In genomic region chr9:37808976-37809375, GRCm38 (mm10) we compare ENCODE assay signal across 19 mouse cellular contexts. TPM values are rescaled to one million over a fixed set of nuclear protein-coding genes. Genes with fewer than 3 reads are reported as not detected.
DNase-seq lines count a peak whose midpoint lies in the region; ATAC-seq and TF ChIP-seq lines count a peak whose summit lies in the region.
"Had no signal": no experiment of that assay in that cellular context is flagged by ENCODE, and none has a peak within 500 bp of the region (broad histone marks: within the 10 kb centered on the region; RNA-seq: fewer than 3 reads in every experiment).

No protein-coding gene starts in this region.

- H3K4me3 ChIP-seq in kidney, embryonic 14.5 days (ENCODE audit: low read length) = no peak overlapping the region
- H3K4me3 ChIP-seq in lung, postnatal 0 days (ENCODE audit: low read depth, low read length) = no peak overlapping the region
- H3K4me3 ChIP-seq: forebrain, embryonic 10.5 days; heart, adult 2 months; neural tube, embryonic 12.5 days had no signal

- no peak for TF ChIP-seq CTCF in lung, postnatal 0 days (IDR thresholded peaks at IDR 0.05)

- H3K4me2 ChIP-seq in kidney, embryonic 14.5 days (replicated peaks; ENCODE audit: low read depth, low read length) = no peak overlapping the region
- no peak overlapping the region for H3K4me2 ChIP-seq in lung, postnatal 0 days (replicated peaks; ENCODE audit: low read depth, low read length)
- H3K4me2 ChIP-seq: liver, embryonic 11.5 days; lung, embryonic 14.5 days; neural tube, embryonic 12.5 days had no signal

- no peaks in the 10 kb centered on the region for H3K36me3 ChIP-seq in kidney, embryonic 14.5 days (ENCODE audit: control insufficient read depth, insufficient read depth, low read length)
- no peaks in the 10 kb centered on the region for H3K36me3 ChIP-seq in lung, postnatal 0 days (ENCODE audit: insufficient read depth, low read length)
- H3K36me3 ChIP-seq: forebrain, embryonic 10.5 days; neural tube, embryonic 12.5 days had no signal

- ATAC-seq in kidney, embryonic 14.5 days (ENCODE audit: low FRiP score, low TSS enrichment) = no peak
- ATAC-seq in lung, postnatal 0 days = no peak

- DNase-seq in cerebellum, postnatal 14 days = peak; percentile 3 to 8
- no peak for DNase-seq in cerebellum, postnatal 36 days
- peak; percentile 7 for DNase-seq in kidney, postnatal 14 days
- DNase-seq in testis, postnatal 10 days (ENCODE audit: low spot score) = peak; percentile 44
- DNase-seq in testis, postnatal 14 days (ENCODE audit: low spot score) = no peak
- DNase-seq in skeletal muscle tissue, adult 2 months (ENCODE audit: low read depth, low spot score) = peak; percentile 8
- no peak for DNase-seq in lung, postnatal 0 days (ENCODE audit: low spot score)
- DNase-seq: cerebellum, adult 11 months; layer of hippocampus, adult 9-11 months; lung, embryonic 14.5 days had no signal

- H3K27me3 ChIP-seq in kidney, embryonic 14.5 days (ENCODE audit: control insufficient read depth, insufficient read depth, low read length) = no peaks in the 10 kb centered on the region
- no peaks in the 10 kb centered on the region for H3K27me3 ChIP-seq in lung, postnatal 0 days (replicated peaks; ENCODE audit: insufficient read depth, low read length)
- H3K27me3 ChIP-seq: neural tube, embryonic 12.5 days had no signal

- H3K9ac ChIP-seq in kidney, embryonic 14.5 days (ENCODE audit: low read depth, low read length) = no peak overlapping the region
- no peak overlapping the region for H3K9ac ChIP-seq in lung, postnatal 0 days (replicated peaks; ENCODE audit: low read depth)
- H3K9ac ChIP-seq: lung, embryonic 14.5 days; neural tube, embryonic 12.5 days had no signal

- H3K9me3 ChIP-seq in kidney, embryonic 14.5 days (ENCODE audit: control insufficient read depth, low read length) = no peaks in the 10 kb centered on the region
- H3K9me3 ChIP-seq in lung, postnatal 0 days (ENCODE audit: low read length) = no peaks in the 10 kb centered on the region
- H3K9me3 ChIP-seq: forebrain, embryonic 10.5 days; neural tube, embryonic 12.5 days had no signal

- WGBS in kidney, embryonic 14.5 days = 65% methylated on average over 2 of the region's 2 CpGs
- 52% methylated on average over 2 of the region's 2 CpGs for WGBS in lung, postnatal 0 days

- TF ChIP-seq EP300 in lung, postnatal 0 days (IDR thresholded peaks at IDR 0.05) = no peak

- H3K27ac ChIP-seq in kidney, embryonic 14.5 days (ENCODE audit: low read depth, low read length) = no peak overlapping the region
- H3K27ac ChIP-seq in lung, postnatal 0 days (ENCODE audit: low read length) = no peak overlapping the region
- H3K27ac ChIP-seq: forebrain, embryonic 10.5 days; heart, adult 2 months; neural tube, embryonic 12.5 days had no signal

- no peaks in the 10 kb centered on the region for H3K4me1 ChIP-seq in kidney, embryonic 14.5 days (ENCODE audit: control insufficient read depth, insufficient read depth, low read length)
- no peaks in the 10 kb centered on the region for H3K4me1 ChIP-seq in lung, postnatal 0 days (ENCODE audit: insufficient read depth, low read depth, low read length)
- H3K4me1 ChIP-seq: forebrain, embryonic 10.5 days; neural tube, embryonic 12.5 days had no signal

RNA-seq across cellular contexts. Expression of gene Olfr876, which starts 6.1 kb away (rescaled TPM):
- not detected in 2 replicates for polyA plus RNA-seq in kidney, embryonic 14.5 days (2014; fragmentation: Nextera tagmentation; extraction: Ambion mirVana)
- not detected in 2 replicates for polyA plus RNA-seq in lung, postnatal 0 days (2015; fragmentation: Nextera tagmentation; extraction: Ambion mirVana)
- polyA plus RNA-seq: cortical plate, adult 2 months; forebrain, embryonic 10.5 days; heart, adult 2 months; kidney, embryonic 16.5 days; liver, embryonic 11.5 days; lung, embryonic 14.5 days; neural tube, embryonic 12.5 days; urinary bladder, adult 2 months had no signal

RNA-seq across cellular contexts. Expression of gene Olfr875, which starts 37.3 kb away (rescaled TPM):
- not detected in 2 replicates for polyA plus RNA-seq in kidney, embryonic 14.5 days (2014; fragmentation: Nextera tagmentation; extraction: Ambion mirVana)
- polyA plus RNA-seq in lung, postnatal 0 days (2015; fragmentation: Nextera tagmentation; extraction: Ambion mirVana) = not detected in 2 replicates
- polyA plus RNA-seq: cortical plate, adult 2 months; forebrain, embryonic 10.5 days; heart, adult 2 months; liver, embryonic 11.5 days; lung, embryonic 14.5 days; neural tube, embryonic 12.5 days; urinary bladder, adult 2 months had no signal

RNA-seq across cellular contexts. Expression of gene Olfr877, which starts 45.1 kb away (rescaled TPM):
- not detected in 2 replicates for polyA plus RNA-seq in kidney, embryonic 14.5 days (2014; fragmentation: Nextera tagmentation; extraction: Ambion mirVana)
- not detected in 2 replicates for polyA plus RNA-seq in lung, postnatal 0 days (2015; fragmentation: Nextera tagmentation; extraction: Ambion mirVana)
- polyA plus RNA-seq: embryonic facial prominence, embryonic 14.5 days; forebrain, embryonic 10.5 days; heart, adult 2 months; kidney, embryonic 16.5 days; liver, embryonic 11.5 days; lung, embryonic 14.5 days; neural tube, embryonic 12.5 days; urinary bladder, adult 2 months had no signal

Comparison
In these comparisons a context has a peak if more than half of its experiments do, and no peak if none do; other contexts are left out.
1. DNase-seq: peak in cerebellum, postnatal 14 days (2 of 2), kidney, postnatal 14 days (single experiment), testis, postnatal 10 days (single experiment) and skeletal muscle tissue, adult 2 months (single experiment); none in cerebellum, postnatal 36 days (0 of 2), testis, postnatal 14 days (single experiment) and lung, postnatal 0 days (single experiment).